Comparison of ENCODE assay signal across 8 mouse cellular contexts in genomic region chrX:170004236-170004635, GRCm38 (mm10). TPM values are rescaled to one million over a fixed set of nuclear protein-coding genes. Genes with fewer than 3 reads are reported as not detected.
A peak's percentile ranks its signal among the peaks of the same experiment; 100 is the strongest.
DNase-seq lines count a peak whose midpoint lies in the region; ATAC-seq lines count a peak whose summit lies in the region.
"Not testable (repeated sequence)": the region's sequence is repeated elsewhere in the genome, so short reads cannot be mapped to it uniquely, and the experiment has no call there.

No protein-coding gene starts in this region.

- peak; percentile 13; the same call in 1 of the 2 replicates for ATAC-seq in forebrain, embryonic 11.5 days (replicated peaks; ENCODE audit: low FRiP score)
- not testable (repeated sequence) for ATAC-seq in liver, embryonic 11.5 days (replicated peaks; ENCODE audit: low FRiP score); neural tube, embryonic 11.5 days (ENCODE audit: insufficient read depth, low FRiP score, low TSS enrichment)

- 0 out of 2 replicates have a peak overlapping the region, but pooled peaks have one; percentile 3 for H3K27ac ChIP-seq in forebrain, embryonic 11.5 days (ENCODE audit: low read depth, low read length)
- H3K27ac ChIP-seq in liver, embryonic 11.5 days (ENCODE audit: low read depth, low read length), result not testable (repeated sequence)
- H3K27ac ChIP-seq in neural tube, embryonic 11.5 days (ENCODE audit: low read depth, low read length), result peak overlapping the region; percentile 4

- not testable (repeated sequence) for H3K27me3 ChIP-seq in forebrain, embryonic 11.5 days (ENCODE audit: control insufficient read depth, insufficient read depth, low read length); neural tube, embryonic 11.5 days (ENCODE audit: control insufficient read depth, insufficient read depth, low read length)
- peaks cover 18% of the 10 kb centered on the region for H3K27me3 ChIP-seq in liver, embryonic 11.5 days (replicated peaks; ENCODE audit: control insufficient read depth, insufficient read depth, low read length)

- H3K4me3 ChIP-seq in forebrain, embryonic 11.5 days (ENCODE audit: low read depth, low read length); liver, embryonic 11.5 days (ENCODE audit: low read depth, low read length); neural tube, embryonic 11.5 days (ENCODE audit: low read depth, low read length): not testable (repeated sequence)

- DNase-seq in A20 (ENCODE audit: low read depth, low spot score) (peak; percentile 54), NIH3T3 (ENCODE audit: low read depth) (peak; percentile 53)
- DNase-seq in embryo, embryonic 10 days (ENCODE audit: low spot score), result peak; percentile 2
- peak; percentile 8 for DNase-seq in forebrain, embryonic 11.5 days (ENCODE audit: low spot score)
- DNase-seq in heart, postnatal 4 days, result peak; percentile 32
- DNase-seq in liver, embryonic 11.5 days (ENCODE audit: low spot score), result peak; percentile 23
- DNase-seq in neural tube, embryonic 11.5 days (ENCODE audit: low spot score), result not testable (repeated sequence)
- peak; percentile 10 to 26 for DNase-seq in thymus, postnatal 10 days (ENCODE audit: low spot score in 2 of 2)

- peaks cover 16% of the 10 kb centered on the region for H3K9me3 ChIP-seq in forebrain, embryonic 11.5 days (ENCODE audit: control insufficient read depth, low read length)
- peaks cover 29% of the 10 kb centered on the region for H3K9me3 ChIP-seq in liver, embryonic 11.5 days (ENCODE audit: control insufficient read depth, low read length)
- peaks cover 18% of the 10 kb centered on the region for H3K9me3 ChIP-seq in neural tube, embryonic 11.5 days (ENCODE audit: control insufficient read depth, low read length)

- not testable (repeated sequence) for H3K36me3 ChIP-seq in forebrain, embryonic 11.5 days (ENCODE audit: control insufficient read depth, insufficient read depth, low read length); liver, embryonic 11.5 days (ENCODE audit: control insufficient read depth, insufficient read depth, low read length); neural tube, embryonic 11.5 days (ENCODE audit: control insufficient read depth, insufficient read depth, low read length)

- H3K4me2 ChIP-seq in forebrain, embryonic 11.5 days (ENCODE audit: low read depth, low read length, severe bottlenecking); liver, embryonic 11.5 days; neural tube, embryonic 11.5 days (ENCODE audit: low read depth): not testable (repeated sequence)

- H3K4me1 ChIP-seq in forebrain, embryonic 11.5 days (replicated peaks; ENCODE audit: control insufficient read depth, insufficient read depth, low read length), result peaks cover 10% of the 10 kb centered on the region
- H3K4me1 ChIP-seq in liver, embryonic 11.5 days (replicated peaks; ENCODE audit: control insufficient read depth, insufficient read depth, low read length); neural tube, embryonic 11.5 days (ENCODE audit: control insufficient read depth, insufficient read depth, low read length): not testable (repeated sequence)

- H3K9ac ChIP-seq in forebrain, embryonic 11.5 days (ENCODE audit: low read length); liver, embryonic 11.5 days (ENCODE audit: low read depth, low read length); neural tube, embryonic 11.5 days (ENCODE audit: low read length): not testable (repeated sequence)

- WGBS in forebrain, embryonic 11.5 days, result 45% methylated on average over 2 of the region's 2 CpGs
- 47% methylated on average over 2 of the region's 2 CpGs for WGBS in liver, embryonic 11.5 days
- WGBS in neural tube, embryonic 11.5 days, result 49% methylated on average over 2 of the region's 2 CpGs

RNA-seq across cellular contexts. Expression of gene Gm21887, which starts 5.2 kb away (rescaled TPM):
- polyA plus RNA-seq in forebrain, embryonic 11.5 days (2014; fragmentation: Nextera tagmentation; extraction: Ambion mirVana), result 321 and 384 TPM in 2 replicates
- total RNA-seq in heart, postnatal 4 days (2021), result 100 to 1,000 TPM in 1 of 2 experiments, 10 to 100 TPM in 1; 99.1 to 109 TPM
- polyA plus RNA-seq in liver, embryonic 11.5 days (2014; fragmentation: Nextera tagmentation; extraction: Ambion mirVana), result 217 and 306 TPM in 2 replicates
- 214 and 267 TPM in 2 replicates for polyA plus RNA-seq in neural tube, embryonic 11.5 days (2014; fragmentation: Nextera tagmentation; extraction: Ambion mirVana)
